Mouse (Mus musculus): ENCODE measurements around the gene Nectin1. TPM values are rescaled to one million over a fixed set of nuclear protein-coding genes. Genes with fewer than 3 reads are reported as not detected.

The Nectin1 gene
- total RNA-seq, 2 experiments from 2014 or later = 91.2 to 115 TPM

DNA sequence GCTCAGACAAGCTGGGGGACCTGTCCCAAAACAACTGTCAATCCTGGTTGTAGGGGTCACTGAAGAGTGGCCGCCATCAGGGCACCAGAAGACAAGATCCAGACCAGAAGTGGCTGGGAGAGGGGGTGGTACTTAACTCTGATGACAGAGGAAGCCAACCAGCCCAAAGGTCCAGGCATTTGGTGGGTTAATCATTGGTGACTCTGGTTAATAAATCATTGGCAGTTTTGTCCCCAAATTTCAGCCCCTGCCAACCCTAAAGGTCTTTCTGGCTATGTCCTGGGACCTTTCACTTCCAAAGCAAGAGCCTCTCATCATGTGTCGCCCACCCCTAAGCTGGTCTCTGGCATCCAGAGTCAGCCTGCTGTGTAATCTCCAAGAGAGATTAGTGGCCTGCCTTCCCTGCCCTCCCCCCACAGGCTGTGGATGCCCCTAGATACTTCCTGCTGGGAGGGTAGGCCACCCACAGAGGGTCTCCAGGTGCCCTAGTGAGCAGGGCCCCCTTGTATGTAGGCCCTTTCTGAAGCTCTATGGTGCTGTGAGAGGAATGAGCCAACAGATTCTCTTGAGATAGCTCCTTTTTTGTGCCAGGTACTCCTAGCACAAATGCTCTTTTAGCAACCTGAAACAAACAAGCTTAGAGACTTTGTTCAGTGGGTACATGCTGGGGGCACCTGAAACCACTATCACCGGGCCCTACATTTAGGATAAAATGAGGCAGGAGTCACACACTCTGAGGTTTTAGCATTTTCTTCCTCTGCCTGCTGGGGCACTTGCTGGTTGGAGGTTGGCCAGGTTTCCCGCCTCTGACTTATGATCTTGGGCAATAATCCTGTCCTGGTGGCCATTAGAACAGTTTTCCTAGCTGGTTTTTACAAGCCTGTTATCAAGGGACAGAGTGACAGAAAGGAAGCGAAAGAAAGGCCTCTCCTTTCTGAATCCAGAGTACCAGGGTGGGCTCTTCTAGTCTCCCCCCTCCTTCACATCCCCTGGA is 14.5 kb downstream of the Nectin1 start:
- intact Hi-C loops (cut with DNase I) = no loop called here
- DNase-seq (ENCODE audit: low spot score in 2 of 2) = no peak

DNA sequence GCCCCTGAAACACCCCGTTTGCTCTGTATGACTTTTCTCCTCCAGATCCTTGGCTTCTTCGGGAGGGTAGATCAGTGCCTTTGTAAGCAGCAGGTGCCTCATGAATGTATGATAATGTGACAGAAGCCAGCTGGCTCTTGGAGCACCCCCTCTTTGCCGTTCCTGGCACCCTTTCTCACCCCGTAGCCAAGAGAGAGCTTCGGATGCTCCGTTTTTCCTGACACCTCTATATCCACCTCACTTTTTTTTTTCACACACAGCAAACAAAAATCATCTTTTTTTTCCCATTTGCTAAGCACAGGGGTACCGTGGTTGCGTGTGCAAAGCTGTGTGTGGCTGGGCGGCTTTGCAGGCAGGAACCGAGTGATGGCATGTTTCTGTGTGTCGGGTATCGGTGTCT is 16.3 kb downstream of the Nectin1 start:
- intact Hi-C loops (cut with DNase I) = no loop called here
- DNase-seq (ENCODE audit: low spot score in 2 of 2) = no peak

DNA sequence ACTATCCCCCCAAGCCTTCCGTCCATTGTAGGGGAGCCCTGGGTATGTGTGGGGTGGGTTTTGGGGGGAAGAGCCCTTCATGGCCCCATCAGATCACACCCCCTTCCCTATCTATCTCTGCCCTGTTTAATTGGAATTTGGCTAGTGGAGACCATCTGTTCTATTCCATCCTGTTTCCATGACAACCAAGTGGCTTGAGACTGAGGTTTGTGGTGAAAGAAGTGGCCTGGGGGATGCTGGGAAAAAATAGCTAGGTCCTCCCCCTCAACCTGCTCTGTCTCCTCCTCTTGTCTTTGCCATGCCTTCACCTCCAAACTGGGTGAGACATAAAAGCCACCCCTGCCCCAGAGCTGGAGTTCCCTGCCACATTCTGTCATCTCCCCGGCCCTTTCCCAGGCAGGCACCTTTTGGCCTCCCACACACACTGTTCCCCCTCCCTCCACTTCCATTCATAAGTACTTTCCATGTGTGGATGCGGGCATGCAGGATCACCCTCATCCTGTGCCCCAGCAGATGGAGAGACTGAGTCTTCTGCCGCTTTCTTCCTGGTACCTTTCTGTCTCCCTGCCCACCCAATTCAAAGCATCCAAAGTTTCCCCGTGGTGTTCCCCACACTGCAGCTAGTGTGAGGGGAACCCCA is 17.5 kb downstream of the Nectin1 start:
- peak; percentile 45 to 82 for DNase-seq (ENCODE audit: low spot score in 2 of 2)
- intact Hi-C loops (cut with DNase I) = no loop called here

DNA sequence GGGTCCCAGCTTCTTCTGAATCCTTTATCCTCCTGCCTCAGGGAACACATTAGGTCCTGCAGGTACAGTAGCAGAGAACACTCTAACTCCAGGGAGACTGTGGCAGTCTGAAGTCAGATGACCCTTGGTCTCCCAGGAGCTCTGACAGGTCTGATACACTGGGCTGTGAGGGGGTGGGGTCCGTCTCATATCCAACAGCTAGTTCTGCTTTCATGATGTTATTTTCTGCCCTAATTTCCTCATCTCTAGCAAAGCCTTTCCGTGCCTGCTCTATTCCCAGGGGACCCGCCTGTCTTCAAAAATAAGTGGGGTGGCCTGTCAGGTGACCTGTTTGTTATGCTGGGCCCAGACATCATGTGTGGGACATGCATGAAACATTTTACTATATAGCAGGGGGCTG is 18.2 kb downstream of the Nectin1 start:
- DNase-seq (ENCODE audit: low spot score in 2 of 2) = no peak
- intact Hi-C loops (cut with DNase I) = no loop called here

DNA sequence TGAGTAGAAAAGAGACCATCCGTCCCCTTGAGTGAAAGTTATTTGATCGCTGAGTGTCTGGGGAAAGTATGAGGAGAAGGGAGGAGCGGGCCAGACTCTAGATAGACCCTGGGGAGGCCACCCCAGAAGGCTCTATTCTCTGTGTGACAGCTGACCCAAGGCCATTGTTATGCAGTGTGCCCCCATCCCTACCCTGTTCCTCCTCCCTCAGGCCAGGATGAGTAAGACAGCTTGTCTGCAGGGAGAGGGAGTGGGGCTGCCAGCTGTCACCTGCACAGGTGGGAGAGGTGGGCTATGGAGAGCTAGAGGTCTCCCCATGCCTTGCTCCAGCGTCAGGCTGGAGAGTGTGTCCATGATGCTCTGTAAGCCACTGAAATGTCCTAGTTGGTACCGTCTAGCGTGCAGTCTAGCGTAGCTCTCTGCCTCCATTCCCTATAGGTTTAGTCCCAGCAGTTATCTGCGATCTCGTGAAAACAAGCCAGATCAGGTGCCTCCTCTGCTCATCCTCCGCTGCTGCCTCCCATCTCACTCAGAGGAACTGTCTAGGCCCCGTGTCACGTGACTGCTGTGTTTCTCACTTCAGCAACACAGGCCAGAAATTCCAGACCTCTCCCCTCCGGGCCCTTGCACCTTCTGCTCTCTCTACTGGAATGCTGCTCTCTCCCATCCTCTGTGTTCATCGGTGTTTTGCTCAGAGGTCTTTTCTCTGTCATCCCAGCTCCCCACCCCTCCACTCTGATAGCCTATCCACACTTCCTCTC is 21.8 kb downstream of the Nectin1 start:
- no peak for DNase-seq (ENCODE audit: low spot score in 2 of 2)
- intact Hi-C loops (cut with DNase I) = no loop called here

DNA sequence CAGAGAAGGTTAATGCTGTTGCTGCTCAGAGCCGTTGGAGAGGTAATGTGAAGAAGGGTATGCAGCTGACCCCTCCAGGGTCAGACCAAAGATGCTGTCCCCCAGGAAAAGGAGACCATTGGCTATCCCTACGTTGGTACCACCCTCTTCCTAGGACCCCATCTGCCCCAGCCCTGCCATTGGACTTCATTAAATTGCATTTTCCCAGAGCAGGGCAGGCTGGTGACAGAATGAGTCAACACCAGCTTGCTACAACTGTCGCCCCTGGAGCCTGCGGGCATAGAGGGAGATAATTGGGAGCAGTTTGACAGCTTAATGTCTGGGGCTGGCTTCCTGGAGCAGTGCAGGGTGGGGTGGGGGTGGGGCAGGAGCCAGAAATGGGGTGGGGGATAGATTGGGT is 25.0 kb downstream of the Nectin1 start:
- intact Hi-C loops (cut with DNase I) = no loop called here

DNA sequence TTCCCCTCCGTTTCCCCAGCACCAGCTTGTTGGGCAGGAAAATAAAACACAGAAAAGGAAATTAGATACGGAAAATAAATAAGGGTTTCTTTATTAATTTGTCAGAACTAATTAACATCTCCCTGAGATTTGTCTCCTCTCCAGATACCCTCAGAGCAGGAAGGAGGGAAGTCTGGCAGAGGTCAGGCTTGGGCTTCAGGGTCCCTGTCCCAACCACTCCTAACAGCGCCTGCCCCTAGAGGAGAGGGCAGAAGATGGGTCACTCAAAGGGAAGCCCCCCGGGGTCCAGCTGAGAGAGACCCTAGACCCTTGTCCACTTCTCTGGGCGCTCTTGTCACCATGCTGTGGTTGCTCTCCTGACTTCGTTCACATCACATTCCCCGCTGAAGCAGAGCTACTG is 25.4 kb downstream of the Nectin1 start:
- no peak for DNase-seq (ENCODE audit: low spot score in 2 of 2)
- intact Hi-C loops (cut with DNase I) = no loop called here

More for the DNA sequence above, 25.0 kb downstream of the Nectin1 start:
- DNase-seq (ENCODE audit: low spot score in 2 of 2) = no peak

DNA sequence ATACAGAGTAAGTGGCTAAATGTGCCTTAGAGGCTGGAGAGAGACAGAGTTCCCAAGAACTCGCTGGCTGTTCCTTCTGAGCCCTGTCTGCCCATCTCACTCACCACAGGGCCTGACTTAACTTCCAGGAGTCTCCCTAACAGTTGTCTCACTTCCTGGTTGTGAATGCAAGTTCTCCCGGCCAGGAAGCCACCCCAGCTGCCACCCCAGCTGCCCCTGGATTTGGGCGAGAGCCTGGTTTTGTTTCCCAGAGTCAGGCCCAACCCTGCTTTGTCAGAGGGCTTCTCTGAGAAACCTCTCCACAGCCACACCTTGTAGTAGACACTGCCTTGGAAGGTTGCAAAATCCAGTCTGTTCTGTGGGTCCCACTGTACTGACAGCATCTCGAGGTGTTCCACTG is 26.2 kb downstream of the Nectin1 start:
- no peak for DNase-seq (ENCODE audit: low spot score in 2 of 2)
- intact Hi-C loops (cut with DNase I) = no loop called here

DNA sequence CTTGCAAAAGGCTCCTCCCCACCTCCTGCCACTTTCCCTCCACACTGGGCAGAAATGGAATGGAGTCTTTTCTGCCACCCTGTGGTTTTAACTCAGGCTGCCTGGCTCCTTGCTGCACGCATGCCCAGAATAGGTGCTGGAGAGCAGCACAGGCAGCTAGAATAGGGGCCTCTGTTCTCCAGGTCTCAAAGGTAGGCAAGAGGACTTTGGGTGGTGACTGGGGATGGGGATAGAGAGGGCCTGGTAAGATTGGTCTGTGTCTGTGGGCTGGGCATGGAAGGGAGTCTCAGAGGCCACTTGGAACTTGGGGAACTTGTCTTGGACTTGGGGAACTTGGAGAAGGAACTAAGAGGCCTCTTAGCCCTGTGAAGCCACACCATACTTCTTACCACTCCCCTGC is 27.3 kb downstream of the Nectin1 start:
- DNase-seq (ENCODE audit: low spot score in 2 of 2) = no peak
- intact Hi-C loops (cut with DNase I) = no loop called here

DNA sequence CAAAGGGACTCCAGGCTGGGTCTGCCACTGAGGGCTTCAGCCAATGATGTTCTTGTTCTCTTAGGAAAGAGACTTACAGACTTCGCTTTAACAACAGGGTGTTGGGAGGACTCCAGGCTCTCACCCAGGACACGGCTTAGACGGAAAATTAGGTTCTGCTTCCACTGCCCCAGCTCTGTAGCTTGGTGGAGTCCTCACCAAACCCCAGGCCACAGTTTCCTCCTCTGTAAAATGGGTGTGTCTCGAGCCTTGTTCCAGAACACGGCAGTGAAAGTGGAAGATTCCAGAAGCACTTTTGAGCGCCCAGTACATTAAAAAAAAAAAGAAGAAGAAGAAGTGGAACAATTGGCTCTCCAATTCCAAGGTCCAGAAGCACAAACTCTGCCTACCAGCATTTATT is 28.7 kb downstream of the Nectin1 start:
- no peak for DNase-seq (ENCODE audit: low spot score in 2 of 2)
- intact Hi-C loops (cut with DNase I) = no loop called here

DNA sequence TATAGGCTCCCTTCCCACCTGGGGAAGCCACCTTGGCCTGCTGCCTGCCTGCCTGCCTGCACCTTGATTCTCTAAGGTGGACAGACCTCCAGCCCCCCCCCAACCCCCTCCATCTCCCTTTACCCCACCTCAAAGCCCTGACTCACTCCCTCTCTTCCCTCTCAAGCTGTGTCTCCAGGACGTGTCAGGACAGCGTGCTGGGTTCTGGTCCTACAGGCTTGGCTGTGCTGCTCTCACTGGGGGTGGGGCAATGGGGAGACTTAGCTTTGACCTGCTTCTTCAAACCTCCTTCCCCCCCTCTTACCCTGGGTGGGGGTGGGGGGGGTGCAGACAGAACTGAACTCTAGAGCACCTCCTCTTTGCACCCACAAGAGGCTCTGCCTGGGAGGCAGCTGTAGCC is 29.7 kb downstream of the Nectin1 start:
- DNase-seq (ENCODE audit: low spot score in 2 of 2) = no peak
- intact Hi-C loops (cut with DNase I) = no loop called here

DNA sequence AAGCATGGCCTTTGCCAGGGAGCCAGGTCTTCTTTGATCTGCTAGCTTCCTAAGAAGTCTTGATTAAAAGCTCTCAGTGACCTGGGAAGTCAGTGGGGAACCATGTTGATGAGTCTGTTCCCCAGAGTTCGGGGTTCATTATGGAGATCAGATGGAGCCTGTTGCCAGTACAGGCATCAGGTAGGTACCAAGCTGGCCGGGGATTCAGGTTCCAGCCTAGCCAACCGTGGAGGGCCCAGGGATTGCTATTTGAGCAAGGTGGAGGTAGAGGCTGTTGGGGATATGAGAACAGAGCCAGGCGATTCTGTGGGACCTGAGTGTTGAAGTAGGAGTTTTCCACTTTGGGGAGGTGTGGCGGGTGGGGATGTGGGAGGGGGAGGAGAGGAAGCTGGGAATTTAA is 30.6 kb downstream of the Nectin1 start:
- no peak for DNase-seq (ENCODE audit: low spot score in 2 of 2)
- intact Hi-C loops (cut with DNase I) = no loop called here

DNA sequence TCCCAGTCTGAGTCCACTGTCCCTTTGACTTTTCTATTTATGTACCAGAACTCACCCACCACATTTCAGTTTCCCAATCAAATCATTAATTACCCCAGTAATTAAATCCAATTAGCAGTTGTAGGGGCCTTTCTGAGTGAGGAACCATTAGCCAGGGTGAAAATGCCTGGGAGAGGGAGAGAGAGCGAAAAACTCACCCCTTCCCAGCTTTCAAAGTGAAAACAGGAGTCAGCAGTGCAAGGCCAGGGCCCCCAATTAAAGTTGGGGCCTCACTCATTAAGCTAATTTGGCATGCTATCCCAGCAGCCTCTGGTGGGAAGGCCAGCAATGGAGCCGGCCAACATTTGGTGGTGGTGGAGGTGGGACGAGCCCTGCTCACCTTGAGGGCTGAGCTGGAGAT is 32.4 kb downstream of the Nectin1 start:
- DNase-seq (ENCODE audit: low spot score in 2 of 2) = peak in 1 of 2 experiments; percentile 20
- intact Hi-C loops (cut with DNase I) = no loop called here

DNA sequence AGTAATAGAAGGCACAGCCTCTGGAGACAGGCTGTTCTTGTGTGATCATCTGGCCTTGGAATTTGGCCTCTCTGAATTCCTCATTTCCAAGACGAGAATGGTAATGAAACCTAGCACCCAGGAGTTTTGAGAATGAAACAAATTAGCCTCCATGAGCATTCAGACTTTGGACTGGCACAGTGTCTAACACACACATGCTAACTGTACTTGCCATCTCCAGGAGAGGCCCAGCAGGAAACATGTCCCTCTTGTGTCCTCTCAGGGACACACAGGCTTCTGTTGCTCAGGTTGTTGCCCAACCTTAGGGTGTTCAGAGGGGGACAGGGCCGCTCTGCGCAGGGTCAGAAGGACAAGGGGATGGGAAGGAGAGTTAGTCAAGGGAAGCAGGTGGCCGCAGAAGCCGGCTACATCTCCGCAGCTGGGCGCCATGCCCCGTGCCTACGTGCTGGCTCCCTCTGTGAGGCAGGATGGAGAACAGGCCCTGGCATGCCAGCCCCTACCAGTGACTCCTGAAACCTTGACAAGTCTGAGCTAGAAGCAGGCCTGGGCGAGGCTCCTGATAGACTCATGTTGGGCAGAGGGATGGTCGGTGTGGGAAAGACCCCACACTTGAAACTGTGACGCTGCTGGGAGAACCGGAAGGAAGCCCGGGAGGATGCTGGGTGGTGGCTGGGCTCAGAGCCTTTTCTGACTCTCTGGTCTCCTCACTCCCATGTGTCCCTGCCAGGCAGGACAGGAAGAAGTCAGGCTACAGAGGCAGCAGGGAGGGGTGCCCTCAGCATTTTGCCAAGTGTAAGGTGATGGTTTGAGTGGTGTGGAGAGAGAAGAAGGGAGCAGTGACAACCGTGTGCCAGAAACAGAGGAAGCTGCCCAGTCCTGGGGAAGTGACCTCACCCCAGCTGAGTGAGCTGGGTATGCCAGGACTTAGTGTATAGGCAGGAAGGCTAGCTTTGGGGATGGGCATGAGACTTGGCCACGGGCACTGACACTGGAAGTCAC is 33.9 kb downstream of the Nectin1 start:
- DNase-seq (ENCODE audit: low spot score in 2 of 2) = no peak
- intact Hi-C loops (cut with DNase I) = no loop called here

DNA sequence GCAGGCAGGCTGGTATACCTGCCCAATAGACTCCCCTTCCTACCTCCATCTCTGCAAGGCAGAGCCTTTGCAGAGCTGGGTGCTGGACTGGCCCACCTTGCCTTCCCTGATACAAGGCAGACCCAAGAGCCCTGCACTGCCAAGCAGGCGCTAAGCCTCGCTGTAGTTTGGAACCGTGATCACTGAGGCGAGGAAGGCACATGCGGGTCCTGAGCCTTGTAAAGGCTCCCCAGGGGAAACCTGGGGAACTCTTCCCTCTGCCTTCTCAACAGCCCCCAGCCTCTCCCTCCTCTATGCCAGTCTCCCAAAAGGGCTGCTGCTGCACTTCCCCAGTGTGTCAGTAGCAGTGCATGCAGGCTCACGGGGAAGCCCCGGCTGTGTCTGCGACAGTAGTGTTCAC is 37.1 kb downstream of the Nectin1 start:
- intact Hi-C loops (cut with DNase I) = no loop called here
- no peak for DNase-seq (ENCODE audit: low spot score in 2 of 2)

DNA sequence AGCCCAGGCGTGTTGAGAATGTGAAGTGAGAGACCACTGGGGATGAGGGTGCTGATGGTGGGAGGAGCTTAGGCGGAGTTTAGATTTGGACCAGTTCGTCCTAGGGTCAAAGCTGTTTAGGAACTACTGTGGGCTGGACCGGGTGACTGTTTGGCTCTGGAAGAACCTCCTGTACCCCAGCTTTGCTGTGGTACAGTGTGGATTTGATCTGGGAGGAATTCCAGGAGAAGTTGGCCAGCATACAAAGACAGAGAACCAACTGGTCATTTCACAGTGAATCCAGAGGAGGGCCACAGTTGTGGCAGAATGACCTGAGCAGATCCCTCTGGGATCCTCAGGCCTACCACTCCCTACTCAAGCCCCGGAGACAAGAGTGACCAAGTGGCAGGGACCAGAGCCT is 38.6 kb downstream of the Nectin1 start:
- no peak for DNase-seq (ENCODE audit: low spot score in 2 of 2)
- intact Hi-C loops (cut with DNase I) = no loop called here

DNA sequence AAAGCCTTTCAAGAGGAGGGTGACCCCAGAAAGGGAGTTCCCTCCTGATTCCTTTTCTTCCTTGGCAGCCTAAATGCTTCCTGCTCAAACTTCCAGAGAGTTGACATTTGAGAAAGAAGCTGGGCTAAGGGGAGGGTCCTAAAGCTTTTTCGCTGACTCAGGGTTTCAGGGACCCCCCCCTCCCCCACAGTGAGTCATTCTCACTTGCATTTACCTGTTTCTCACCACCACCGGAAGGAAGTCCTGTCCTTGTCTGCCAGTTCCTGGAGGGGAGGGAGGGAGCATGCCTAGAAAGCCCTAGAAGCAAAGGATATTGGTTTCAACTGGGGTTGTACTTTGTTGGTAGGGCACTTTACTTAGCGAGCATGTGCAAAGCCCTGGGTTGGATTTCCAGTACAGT is 40.2 kb downstream of the Nectin1 start:
- no peak for DNase-seq (ENCODE audit: low spot score in 2 of 2)
- intact Hi-C loops (cut with DNase I) = no loop called here

DNA sequence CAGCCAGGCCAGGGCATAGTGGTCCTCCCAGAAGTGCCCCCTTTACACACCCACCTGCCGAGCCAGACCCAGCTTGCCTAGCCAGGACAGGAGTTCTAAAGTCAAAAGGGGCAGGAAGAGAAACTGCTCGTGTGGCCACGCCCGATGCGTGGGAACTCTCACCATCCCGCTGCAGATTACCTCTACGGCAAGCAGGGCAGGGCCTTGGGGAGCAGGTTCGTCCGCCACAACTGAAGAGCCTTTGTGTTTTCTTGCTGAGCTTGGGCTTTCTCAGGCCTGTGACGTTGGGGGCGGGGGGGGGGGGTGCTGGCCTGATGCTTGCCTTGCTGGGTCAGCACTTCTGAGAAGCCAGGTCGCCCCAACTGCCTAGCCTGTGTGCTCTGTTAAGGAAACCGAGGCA is 41.1 kb downstream of the Nectin1 start:
- intact Hi-C loops (cut with DNase I) = no loop called here

DNA sequence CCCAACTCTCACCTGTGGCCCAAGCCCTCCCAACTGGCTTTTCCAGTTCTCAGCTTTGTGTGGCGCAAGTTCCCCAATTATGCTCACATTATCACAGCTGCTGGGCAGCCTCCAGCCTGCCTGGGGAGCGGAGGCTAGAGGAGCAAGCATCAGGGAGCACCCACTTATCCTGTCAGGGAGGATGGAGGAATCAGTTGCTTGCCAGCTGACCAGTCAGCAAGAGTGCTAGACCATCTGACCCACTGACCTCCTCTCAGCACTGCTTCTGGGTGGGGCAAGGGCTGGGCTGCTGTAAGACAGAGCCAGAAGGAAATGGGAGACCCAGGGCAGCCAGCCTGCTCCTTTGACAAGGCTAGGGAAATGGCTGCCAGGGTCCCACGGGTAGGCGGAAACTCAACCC is 43.8 kb downstream of the Nectin1 start:
- intact Hi-C loops (cut with DNase I) = no loop called here
- no peak for DNase-seq (ENCODE audit: low spot score in 2 of 2)

More for the DNA sequence above, 41.1 kb downstream of the Nectin1 start:
- no peak for DNase-seq (ENCODE audit: low spot score in 2 of 2)
